Mouse (Mus musculus): ENCODE measurements at regions not wholly inside any gene's neighbourhood (a gene's known extent, or its start where the extent isn't known, plus 50 kb on each side); places are given as distances from the start of the nearest gene placed in this dataset.

DNA sequence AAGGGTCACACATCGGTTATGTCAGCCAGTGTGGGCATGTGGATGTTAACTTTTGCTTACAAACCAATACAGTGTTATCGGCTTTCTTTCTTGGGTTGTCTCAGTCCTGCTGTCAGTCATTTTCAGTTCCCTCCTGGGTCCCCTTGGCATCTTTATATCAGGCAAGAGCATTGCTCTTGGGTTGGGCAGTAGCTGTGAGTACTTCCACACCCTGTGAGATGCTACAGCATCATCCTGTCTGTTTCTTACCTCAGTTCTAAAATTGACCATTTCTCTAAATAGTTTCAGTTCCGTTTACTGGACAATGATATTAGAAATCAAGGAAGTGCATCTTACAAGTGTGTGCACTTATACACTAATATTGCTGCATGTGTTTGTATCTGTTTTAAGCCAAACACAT lies 104.9 kb upstream of the Sgk1 start:
- WGBS (ENCODE audit: insufficient replicate concordance), result 74% methylated on average over 3 of the region's 3 CpGs
- H3K27ac ChIP-seq, result no peak overlapping the region
- DNase-seq (ENCODE audit: low read depth in 3 of 3, low spot score in 3 of 3), result no peak

DNA sequence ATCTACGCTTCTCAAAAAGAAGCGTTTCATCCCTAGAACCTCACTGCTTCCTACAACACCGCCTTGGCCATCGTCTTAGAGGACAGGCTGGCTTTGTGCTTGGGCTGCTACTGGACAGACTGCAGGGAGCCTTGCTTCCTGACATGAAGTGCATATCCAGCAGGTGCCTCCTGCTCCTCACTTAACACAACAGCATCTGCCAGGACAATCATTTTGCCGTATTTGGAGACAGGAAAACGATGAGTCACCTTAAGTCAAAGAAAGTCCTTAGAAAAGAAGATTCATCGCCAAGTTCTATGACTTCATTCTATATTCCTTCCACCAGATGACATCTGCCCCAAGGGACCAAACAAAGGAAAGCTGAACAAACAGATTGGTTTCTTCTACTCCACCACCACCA lies 98.5 kb upstream of the Sgk1 start:
- no peaks in the 10 kb centered on the region for H3K4me1 ChIP-seq (replicated peaks; ENCODE audit: control insufficient read depth in 2 of 2, insufficient read depth in 2 of 2, low read length in 1 of 2)
- H3K9ac ChIP-seq (replicated peaks), result no peak overlapping the region
- H3K9me3 ChIP-seq (ENCODE audit: control insufficient read depth, low read length), result no peaks in the 10 kb centered on the region
- H3K36me3 ChIP-seq (replicated peaks; ENCODE audit: control insufficient read depth, insufficient read depth, low read depth), result no peaks in the 10 kb centered on the region
- no peak overlapping the region for H3K27ac ChIP-seq
- 52% methylated on average over 7 of the region's 7 CpGs for WGBS (ENCODE audit: insufficient replicate concordance)
- no peak overlapping the region for H3K4me2 ChIP-seq (ENCODE audit: low read depth)
- ATAC-seq (ENCODE audit: insufficient read depth) (no peak), DNase-seq (ENCODE audit: low read depth in 3 of 3, low spot score in 3 of 3) (no peak)
- no peak overlapping the region for H3K4me3 ChIP-seq (ENCODE audit: insufficient read depth in 1 of 2, low read depth in 2 of 2, low read length in 2 of 2)
- no peaks in the 10 kb centered on the region for H3K27me3 ChIP-seq (ENCODE audit: control insufficient read depth, insufficient read depth, low read length)
- TF ChIP-seq CTCF (IDR thresholded peaks at IDR 0.05; ENCODE audit: low read depth) (no peak), EP300 (IDR thresholded peaks at IDR 0.05; ENCODE audit: low read depth) (no peak)

More for the DNA sequence above, 104.9 kb upstream of the Sgk1 start:
- ATAC-seq (ENCODE audit: insufficient read depth), result no peak
- no peak for TF ChIP-seq EP300 (IDR thresholded peaks at IDR 0.05; ENCODE audit: low read depth)
- Histone ChIP-seq H3K4me3 (ENCODE audit: insufficient read depth in 1 of 2, low read depth in 2 of 2, low read length in 2 of 2) (no peak overlapping the region), H3K9me3 (ENCODE audit: control insufficient read depth, low read length) (no peaks in the 10 kb centered on the region), H3K4me1 (replicated peaks; ENCODE audit: control insufficient read depth in 2 of 2, insufficient read depth in 2 of 2, low read length in 1 of 2) (0 out of 4 replicates have a peak, but pooled peaks cover 0 to 4% of the 10 kb centered on the region in 2 experiments), H3K36me3 (replicated peaks; ENCODE audit: control insufficient read depth, insufficient read depth, low read depth) (no peaks in the 10 kb centered on the region), H3K27me3 (ENCODE audit: control insufficient read depth, insufficient read depth, low read length) (no peaks in the 10 kb centered on the region), H3K4me2 (ENCODE audit: low read depth) (no peak overlapping the region), H3K9ac (replicated peaks) (no peak overlapping the region)

DNA sequence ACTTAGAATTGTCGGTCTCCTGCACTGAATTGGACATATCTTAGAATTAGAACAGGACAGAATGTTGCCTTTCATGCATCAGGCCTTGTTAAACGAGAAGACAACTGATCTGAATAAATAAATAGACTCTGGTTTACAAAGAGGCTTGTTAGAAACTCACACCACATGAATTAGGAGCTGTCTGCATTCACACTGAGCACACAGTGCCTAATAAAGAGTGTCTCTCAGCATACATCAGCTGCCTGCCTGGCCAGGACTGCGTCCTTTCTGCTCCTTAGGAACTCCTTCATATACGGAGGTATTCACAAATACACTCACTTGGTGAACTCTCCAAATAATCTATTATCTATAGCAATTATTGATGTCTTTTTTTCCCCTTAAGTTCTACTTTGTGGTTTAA lies 96.9 kb upstream of the Sgk1 start:
- no peak for ATAC-seq (ENCODE audit: insufficient read depth)
- no peak overlapping the region for H3K4me2 ChIP-seq (ENCODE audit: low read depth)
- no peak overlapping the region for H3K4me3 ChIP-seq (ENCODE audit: insufficient read depth in 1 of 2, low read depth in 2 of 2, low read length in 2 of 2)
- no peak overlapping the region for H3K9ac ChIP-seq (replicated peaks)
- no peaks in the 10 kb centered on the region for H3K36me3 ChIP-seq (replicated peaks; ENCODE audit: control insufficient read depth, insufficient read depth, low read depth)
- H3K9me3 ChIP-seq (ENCODE audit: control insufficient read depth, low read length), result no peaks in the 10 kb centered on the region
- no peak overlapping the region for H3K27ac ChIP-seq
- no peak for DNase-seq (ENCODE audit: low read depth in 3 of 3, low spot score in 3 of 3)
- WGBS (ENCODE audit: insufficient replicate concordance), result 53% methylated on average over 4 of the region's 4 CpGs
- no peaks in the 10 kb centered on the region for H3K27me3 ChIP-seq (ENCODE audit: control insufficient read depth, insufficient read depth, low read length)
- H3K4me1 ChIP-seq (replicated peaks; ENCODE audit: control insufficient read depth in 2 of 2, insufficient read depth in 2 of 2, low read length in 1 of 2), result no peaks in the 10 kb centered on the region
- TF ChIP-seq CTCF (IDR thresholded peaks at IDR 0.05; ENCODE audit: low read depth), result no peak
- TF ChIP-seq EP300 (IDR thresholded peaks at IDR 0.05; ENCODE audit: low read depth), result no peak

GRCm38 (mm10) chr10:21785785-21786184 lies 96.2 kb upstream of the Sgk1 start:
- TF ChIP-seq CTCF (IDR thresholded peaks at IDR 0.05; ENCODE audit: low read depth) (no peak), EP300 (IDR thresholded peaks at IDR 0.05; ENCODE audit: low read depth) (no peak)
- Histone ChIP-seq H3K4me3 (ENCODE audit: insufficient read depth in 1 of 2, low read depth in 2 of 2, low read length in 2 of 2) (no peak overlapping the region), H3K4me1 (replicated peaks; ENCODE audit: control insufficient read depth in 2 of 2, insufficient read depth in 2 of 2, low read length in 1 of 2) (no peaks in the 10 kb centered on the region), H3K27ac (no peak overlapping the region), H3K36me3 (replicated peaks; ENCODE audit: control insufficient read depth, insufficient read depth, low read depth) (no peaks in the 10 kb centered on the region), H3K9me3 (ENCODE audit: control insufficient read depth, low read length) (no peaks in the 10 kb centered on the region), H3K4me2 (ENCODE audit: low read depth) (no peak overlapping the region), H3K27me3 (ENCODE audit: control insufficient read depth, insufficient read depth, low read length) (no peaks in the 10 kb centered on the region), H3K9ac (replicated peaks) (no peak overlapping the region)
- ATAC-seq (ENCODE audit: insufficient read depth), result no peak
- no peak for DNase-seq (ENCODE audit: low read depth in 3 of 3, low spot score in 3 of 3)
- WGBS (ENCODE audit: insufficient replicate concordance), result 54% methylated on average over 5 of the region's 5 CpGs

DNA sequence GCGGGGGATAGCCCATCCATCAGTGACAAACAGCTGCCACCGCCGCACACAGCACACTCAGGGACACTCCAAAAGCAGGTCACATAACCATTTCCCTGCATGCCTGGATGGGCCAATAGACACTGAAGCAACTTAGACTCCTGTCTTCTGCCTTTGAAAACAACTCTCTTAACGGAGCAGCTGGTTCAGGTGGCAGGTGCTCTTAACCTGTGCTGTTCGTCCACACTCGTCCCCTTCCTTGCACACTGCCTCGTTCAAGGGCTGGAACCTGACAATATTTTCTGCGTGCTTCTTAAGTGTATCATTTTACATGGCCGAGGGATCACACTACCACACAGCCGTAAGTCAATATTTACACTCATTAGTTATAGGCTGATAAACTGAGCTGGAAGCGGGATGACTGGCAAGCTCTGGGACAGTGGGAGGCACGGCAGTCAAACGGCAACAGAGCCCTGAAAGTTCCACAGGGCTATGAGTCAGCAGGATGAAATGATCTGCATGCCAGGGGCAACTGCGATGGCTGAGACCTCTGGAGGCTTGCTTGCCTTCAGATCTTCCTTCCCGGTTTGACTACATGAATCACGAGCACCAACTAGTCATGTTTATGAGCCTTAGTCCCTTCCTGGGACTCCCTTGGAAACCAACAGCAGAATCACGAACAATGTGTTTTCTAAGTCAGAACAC lies 92.0 kb upstream of the Sgk1 start:
- H3K27me3 ChIP-seq (ENCODE audit: control insufficient read depth, insufficient read depth, low read length), result no peaks in the 10 kb centered on the region
- no peak for DNase-seq (ENCODE audit: low read depth in 3 of 3, low spot score in 3 of 3)
- no peak overlapping the region for H3K4me2 ChIP-seq (ENCODE audit: low read depth)

More for the DNA sequence above, 92.0 kb upstream of the Sgk1 start:
- Histone ChIP-seq H3K9me3 (ENCODE audit: control insufficient read depth, low read length) (no peaks in the 10 kb centered on the region), H3K4me3 (ENCODE audit: insufficient read depth in 1 of 2, low read depth in 2 of 2, low read length in 2 of 2) (no peak overlapping the region), H3K9ac (replicated peaks) (no peak overlapping the region), H3K4me1 (replicated peaks; ENCODE audit: control insufficient read depth in 2 of 2, insufficient read depth in 2 of 2, low read length in 1 of 2) (no peaks in the 10 kb centered on the region), H3K27ac (no peak overlapping the region), H3K36me3 (replicated peaks; ENCODE audit: control insufficient read depth, insufficient read depth, low read depth) (no peaks in the 10 kb centered on the region)
- no peak for TF ChIP-seq CTCF (IDR thresholded peaks at IDR 0.05; ENCODE audit: low read depth)
- no peak for TF ChIP-seq EP300 (IDR thresholded peaks at IDR 0.05; ENCODE audit: low read depth)
- no peak for ATAC-seq (ENCODE audit: insufficient read depth)
- 48% methylated on average over 17 of the region's 17 CpGs for WGBS (ENCODE audit: insufficient replicate concordance)

Data from liver, embryonic 14.5 days (tissue).